ENCODE assay signal across 30 mouse cellular contexts in genomic region chr12:77224891-77225290, GRCm38 (mm10). TPM values are rescaled to one million over a fixed set of nuclear protein-coding genes. Genes with fewer than 3 reads are reported as not detected.
A peak's percentile ranks its signal among the peaks of the same experiment; 100 is the strongest.
DNase-seq lines count a peak whose midpoint lies in the region; ATAC-seq lines count a peak whose summit lies in the region.
"Had no signal": no experiment of that assay in that cellular context is flagged by ENCODE, and none has a peak within 500 bp of the region (broad histone marks: within the 10 kb centered on the region; RNA-seq: fewer than 3 reads in every experiment).

No protein-coding gene starts in this region.

- intact Hi-C loops in heart, postnatal 14 days (cut with DNase I): no loop called here

- H3K9ac ChIP-seq in midbrain, embryonic 14.5 days (replicated peaks; ENCODE audit: low read length): no peak overlapping the region
- no peak overlapping the region for H3K9ac ChIP-seq in midbrain, embryonic 15.5 days
- no peak overlapping the region for H3K9ac ChIP-seq in liver, embryonic 15.5 days
- H3K9ac ChIP-seq: heart, embryonic 15.5 days; hindbrain, embryonic 12.5 days; intestine, embryonic 15.5 days; limb, embryonic 12.5 days; neural tube, embryonic 12.5 days had no signal

- ATAC-seq in midbrain, embryonic 14.5 days (ENCODE audit: low FRiP score, low TSS enrichment): no peak
- ATAC-seq in midbrain, embryonic 15.5 days (replicated peaks): no peak
- ATAC-seq in liver, embryonic 15.5 days (ENCODE audit: insufficient read depth): peak; percentile 92
- ATAC-seq: forebrain, embryonic 14.5 days; hindbrain, postnatal 0 days; intestine, embryonic 15.5 days; lung, postnatal 0 days; midbrain, embryonic 16.5 days had no signal

- no peaks in the 10 kb centered on the region for H3K9me3 ChIP-seq in midbrain, embryonic 14.5 days (ENCODE audit: control insufficient read depth, low read length)
- no peaks in the 10 kb centered on the region for H3K9me3 ChIP-seq in midbrain, embryonic 15.5 days
- H3K9me3 ChIP-seq in liver, embryonic 15.5 days (replicated peaks): no peaks in the 10 kb centered on the region
- H3K9me3 ChIP-seq: heart, embryonic 10.5 days; heart, embryonic 15.5 days; hindbrain, embryonic 12.5 days; intestine, embryonic 15.5 days; limb, embryonic 12.5 days; neural tube, embryonic 12.5 days had no signal

- no peaks in the 10 kb centered on the region for H3K36me3 ChIP-seq in midbrain, embryonic 14.5 days (ENCODE audit: control insufficient read depth, insufficient read depth, low read length)
- no peaks in the 10 kb centered on the region for H3K36me3 ChIP-seq in midbrain, embryonic 15.5 days (replicated peaks)
- no peaks in the 10 kb centered on the region for H3K36me3 ChIP-seq in liver, embryonic 15.5 days (replicated peaks)
- H3K36me3 ChIP-seq: heart, embryonic 10.5 days; heart, embryonic 15.5 days; hindbrain, embryonic 12.5 days; intestine, embryonic 15.5 days; limb, embryonic 12.5 days; neural tube, embryonic 12.5 days had no signal

- DNase-seq in midbrain, embryonic 14.5 days: no peak
- DNase-seq in liver: peak; percentile 24
- no peak for DNase-seq in frontal cortex, postnatal 36 days (ENCODE audit: low spot score in 2 of 2)
- DNase-seq in cerebellum, adult 18-20 months: no peak
- no peak for DNase-seq in heart, postnatal 14 days
- no peak for DNase-seq in frontal cortex, postnatal 10 days (ENCODE audit: low spot score in 2 of 2)
- DNase-seq: adrenal gland, postnatal 10 days; cerebellum, adult 11-12 months; cerebellum, postnatal 10 days; heart, postnatal 36 days; kidney, adult 8-10 months; layer of hippocampus, adult 9-11 months; lung, adult 18-20 months; lung, postnatal 4 days; right cerebral cortex, postnatal 4 days had no signal

- no peaks in the 10 kb centered on the region for H3K27me3 ChIP-seq in midbrain, embryonic 14.5 days (ENCODE audit: control insufficient read depth, insufficient read depth, low read length)
- H3K27me3 ChIP-seq in midbrain, embryonic 15.5 days (replicated peaks): no peaks in the 10 kb centered on the region
- H3K27me3 ChIP-seq in liver, embryonic 15.5 days: no peaks in the 10 kb centered on the region
- H3K27me3 ChIP-seq: CH12.LX; heart, embryonic 15.5 days; hindbrain, embryonic 12.5 days; intestine, embryonic 15.5 days; limb, embryonic 12.5 days; neural tube, embryonic 12.5 days; Patski had no signal

- no peak overlapping the region for H3K4me2 ChIP-seq in midbrain, embryonic 14.5 days (ENCODE audit: low read length)
- H3K4me2 ChIP-seq in midbrain, embryonic 15.5 days: no peak overlapping the region
- H3K4me2 ChIP-seq in liver, embryonic 15.5 days: no peak overlapping the region; the same call in 1 of the 2 replicates
- H3K4me2 ChIP-seq: heart, embryonic 15.5 days; hindbrain, embryonic 12.5 days; intestine, embryonic 15.5 days; limb, embryonic 12.5 days; neural tube, embryonic 12.5 days had no signal

- 0 out of 2 replicates have a peak overlapping the region, but pooled peaks have one; percentile 10 for H3K27ac ChIP-seq in midbrain, embryonic 14.5 days (replicated peaks; ENCODE audit: low read depth, low read length)
- H3K27ac ChIP-seq in midbrain, embryonic 15.5 days: no peak overlapping the region
- peak overlapping the region; percentile 46; the same call in 1 of the 2 replicates for H3K27ac ChIP-seq in liver, embryonic 15.5 days (replicated peaks)
- H3K27ac ChIP-seq: heart, embryonic 10.5 days; heart, embryonic 15.5 days; hindbrain, embryonic 12.5 days; hindbrain, postnatal 0 days; intestine, embryonic 15.5 days; kidney, postnatal 0 days; limb, embryonic 12.5 days; neural tube, embryonic 12.5 days had no signal

- no peak overlapping the region for H3K4me3 ChIP-seq in midbrain, embryonic 14.5 days (replicated peaks; ENCODE audit: low read depth, low read length)
- no peak overlapping the region for H3K4me3 ChIP-seq in midbrain, embryonic 15.5 days
- H3K4me3 ChIP-seq in liver, embryonic 15.5 days (replicated peaks): no peak overlapping the region
- H3K4me3 ChIP-seq: heart, embryonic 10.5 days; heart, embryonic 15.5 days; hindbrain, embryonic 12.5 days; intestine, embryonic 15.5 days; limb, embryonic 12.5 days; neural tube, embryonic 12.5 days had no signal

- no peaks in the 10 kb centered on the region for H3K4me1 ChIP-seq in midbrain, embryonic 14.5 days (ENCODE audit: control insufficient read depth, insufficient read depth, low read length)
- H3K4me1 ChIP-seq in midbrain, embryonic 15.5 days: no peaks in the 10 kb centered on the region
- peaks cover 22% of the 10 kb centered on the region for H3K4me1 ChIP-seq in liver, embryonic 15.5 days (replicated peaks)
- H3K4me1 ChIP-seq: heart, embryonic 10.5 days; heart, embryonic 15.5 days; hindbrain, embryonic 12.5 days; intestine, embryonic 15.5 days; limb, embryonic 12.5 days; neural tube, embryonic 12.5 days had no signal

- WGBS in midbrain, embryonic 14.5 days: 69% methylated on average over 4 of the region's 4 CpGs
- 70% methylated on average over 4 of the region's 4 CpGs for WGBS in midbrain, embryonic 15.5 days
- WGBS in liver, embryonic 15.5 days (ENCODE audit: insufficient replicate concordance): 35% methylated on average over 4 of the region's 4 CpGs

RNA-seq across cellular contexts. Expression of gene Fut8, which starts 13.0 kb away (rescaled TPM):
- polyA plus RNA-seq in midbrain, embryonic 14.5 days (2014; fragmentation: Nextera tagmentation; extraction: Ambion mirVana): 55.2 and 69.4 TPM in 2 replicates
- polyA plus RNA-seq in midbrain, embryonic 15.5 days (2015; fragmentation: Nextera tagmentation; extraction: Ambion mirVana): 64.8 and 66.9 TPM in 2 replicates
- polyA plus RNA-seq in liver, embryonic 15.5 days (2015; fragmentation: Nextera tagmentation; extraction: Ambion mirVana): 8.8 and 9.7 TPM in 2 replicates
- 10 to 100 TPM; 20.7 to 21.5 TPM for total RNA-seq in heart, postnatal 14 days (2021)
